Comparison of ENCODE assay signal across 33 mouse cellular contexts in genomic region chr4:150248917-150249316, GRCm38 (mm10). TPM values are rescaled to one million over a fixed set of nuclear protein-coding genes. Genes with fewer than 3 reads are reported as not detected.
DNase-seq lines count a peak whose midpoint lies in the region; ATAC-seq lines count a peak whose summit lies in the region.
"Had no signal": no experiment of that assay in that cellular context is flagged by ENCODE, and none has a peak within 500 bp of the region (broad histone marks: within the 10 kb centered on the region; RNA-seq: fewer than 3 reads in every experiment).

No protein-coding gene starts in this region.

- peaks cover 62% of the 10 kb centered on the region for H3K36me3 ChIP-seq in neural tube, embryonic 13.5 days
- H3K36me3 ChIP-seq in neural tube, embryonic 15.5 days: peaks cover 50% of the 10 kb centered on the region

- peak; percentile 88 for DNase-seq in heart, adult 11 months
- no peak for DNase-seq in heart, postnatal 36 days
- no peak for DNase-seq in neural tube, embryonic 10.5 days (ENCODE audit: extremely low spot score, low spot score)
- no peak for DNase-seq in ovary, adult 18-20 months (ENCODE audit: low spot score)
- DNase-seq: adrenal gland, adult 8-10 months; adrenal gland, postnatal 25 days; B cell, adult 2 months; cerebellum, adult 11-12 months; cerebellum, adult 8-10 months; cerebellum, postnatal 14 days; forebrain, postnatal 0 days; gastrocnemius, adult 2 months; gastrocnemius, postnatal 14 days; heart, adult 18-20 months; heart, postnatal 10 days; heart, postnatal 4 days had no signal

- intact Hi-C loops in heart, postnatal 36 days (cut with DNase I): loop anchor here (2.0 to 10.0 kb wide), 2 partner anchors 72 to 656 kb away; no protein-coding TSS in a partner anchor

- H3K27ac ChIP-seq in neural tube, embryonic 13.5 days (replicated peaks): no peak overlapping the region
- H3K27ac ChIP-seq in neural tube, embryonic 15.5 days (replicated peaks): 0 out of 2 replicates have a peak overlapping the region, but pooled peaks have one; percentile 0
- H3K27ac ChIP-seq: embryonic facial prominence, embryonic 12.5 days; embryonic facial prominence, embryonic 15.5 days; gastrocnemius, adult 2 months; heart, embryonic 15.5 days had no signal

- no peak overlapping the region for H3K4me2 ChIP-seq in neural tube, embryonic 13.5 days
- no peak overlapping the region for H3K4me2 ChIP-seq in neural tube, embryonic 15.5 days
- H3K4me2 ChIP-seq: embryonic facial prominence, embryonic 12.5 days; embryonic facial prominence, embryonic 15.5 days; heart, embryonic 12.5 days; heart, embryonic 15.5 days; hindbrain, embryonic 15.5 days had no signal

- no peaks in the 10 kb centered on the region for H3K9me3 ChIP-seq in neural tube, embryonic 13.5 days
- no peaks in the 10 kb centered on the region for H3K9me3 ChIP-seq in neural tube, embryonic 15.5 days (replicated peaks)
- H3K9me3 ChIP-seq: embryonic facial prominence, embryonic 12.5 days; embryonic facial prominence, embryonic 15.5 days; G1E; heart, embryonic 12.5 days; heart, embryonic 15.5 days; hindbrain, embryonic 15.5 days had no signal

- H3K9ac ChIP-seq in neural tube, embryonic 13.5 days: 0 out of 2 replicates have a peak overlapping the region, but pooled peaks have one; percentile 22
- no peak overlapping the region for H3K9ac ChIP-seq in neural tube, embryonic 15.5 days (replicated peaks)
- H3K9ac ChIP-seq: embryonic facial prominence, embryonic 12.5 days; embryonic facial prominence, embryonic 15.5 days; forebrain, postnatal 0 days; heart, embryonic 12.5 days; heart, embryonic 15.5 days; hindbrain, embryonic 15.5 days had no signal

- 85% methylated on average over 5 of the region's 5 CpGs for WGBS in neural tube, embryonic 13.5 days
- WGBS in neural tube, embryonic 15.5 days: 82% methylated on average over 5 of the region's 5 CpGs

- H3K27me3 ChIP-seq in neural tube, embryonic 13.5 days: no peaks in the 10 kb centered on the region
- H3K27me3 ChIP-seq in neural tube, embryonic 15.5 days (replicated peaks): no peaks in the 10 kb centered on the region
- H3K27me3 ChIP-seq: CH12.LX; embryonic facial prominence, embryonic 12.5 days; embryonic facial prominence, embryonic 15.5 days; heart, embryonic 12.5 days; heart, embryonic 15.5 days; hindbrain, embryonic 15.5 days had no signal

- H3K4me1 ChIP-seq in neural tube, embryonic 13.5 days (replicated peaks): peaks cover 31% of the 10 kb centered on the region
- H3K4me1 ChIP-seq in neural tube, embryonic 15.5 days: peaks cover 33% of the 10 kb centered on the region

- H3K4me3 ChIP-seq in neural tube, embryonic 13.5 days: no peak overlapping the region
- H3K4me3 ChIP-seq in neural tube, embryonic 15.5 days (replicated peaks): no peak overlapping the region
- H3K4me3 ChIP-seq: embryonic facial prominence, embryonic 12.5 days; embryonic facial prominence, embryonic 15.5 days; gastrocnemius, adult 2 months; heart, embryonic 12.5 days; heart, embryonic 15.5 days; hindbrain, embryonic 15.5 days had no signal

- no peak for ATAC-seq in neural tube, embryonic 13.5 days (ENCODE audit: low read depth)
- ATAC-seq in neural tube, embryonic 15.5 days (ENCODE audit: low FRiP score): no peak
- ATAC-seq: activated CD4-positive, CD25-positive, alpha-beta regulatory T cell, adult 4 months; forebrain, embryonic 14.5 days; forebrain, postnatal 0 days had no signal

RNA-seq across cellular contexts. Expression of gene Eno1, which starts 12.4 kb away (rescaled TPM):
- total RNA-seq in heart, postnatal 36 days (2021): 100 to 1,000 TPM; 106 to 108 TPM
- polyA plus RNA-seq in neural tube, embryonic 13.5 days (2015; fragmentation: Nextera tagmentation; extraction: Ambion mirVana): 1,151 and 1,235 TPM in 2 replicates
- polyA plus RNA-seq in neural tube, embryonic 15.5 days (2015; fragmentation: Nextera tagmentation; extraction: Ambion mirVana): 1,173 and 1,202 TPM in 2 replicates

RNA-seq across cellular contexts. Expression of gene Rere, which starts 32.5 kb away (rescaled TPM):
- 10 to 100 TPM; 51.5 to 52.0 TPM for total RNA-seq in heart, postnatal 36 days (2021)
- polyA plus RNA-seq in neural tube, embryonic 13.5 days (2015; fragmentation: Nextera tagmentation; extraction: Ambion mirVana): 41.2 and 50.0 TPM in 2 replicates
- 31.8 and 34.6 TPM in 2 replicates for polyA plus RNA-seq in neural tube, embryonic 15.5 days (2015; fragmentation: Nextera tagmentation; extraction: Ambion mirVana)

RNA-seq across cellular contexts. Expression of gene Car6, which starts 47.8 kb away (rescaled TPM):
- total RNA-seq in heart, postnatal 36 days (2021): not detected
- 0.44 TPM in 1 of 2 replicates, not detected in the other for polyA plus RNA-seq in neural tube, embryonic 13.5 days (2015; fragmentation: Nextera tagmentation; extraction: Ambion mirVana)
- polyA plus RNA-seq in neural tube, embryonic 15.5 days (2015; fragmentation: Nextera tagmentation; extraction: Ambion mirVana): not detected in 2 replicates
- total RNA-seq: CH12.LX; common myeloid progenitor, adult 5-6 weeks; forebrain, postnatal 0 days; G1E; gastrocnemius, adult 2 months; heart, postnatal 10 days; heart, postnatal 4 days had no signal
- polyA plus RNA-seq: activated CD4-positive, CD25-positive, alpha-beta regulatory T cell, adult 4 months; brain, embryonic 14.5 days; forebrain, embryonic 11.5 days; forebrain, embryonic 14.5 days; forebrain, postnatal 0 days; frontal cortex, adult 2 months; G1E; heart, embryonic 12.5 days; heart, embryonic 15.5 days; hindbrain, embryonic 11.5 days; hindbrain, embryonic 15.5 days; intestine, embryonic 14.5 days had no signal
